In the genomic region with DNA sequence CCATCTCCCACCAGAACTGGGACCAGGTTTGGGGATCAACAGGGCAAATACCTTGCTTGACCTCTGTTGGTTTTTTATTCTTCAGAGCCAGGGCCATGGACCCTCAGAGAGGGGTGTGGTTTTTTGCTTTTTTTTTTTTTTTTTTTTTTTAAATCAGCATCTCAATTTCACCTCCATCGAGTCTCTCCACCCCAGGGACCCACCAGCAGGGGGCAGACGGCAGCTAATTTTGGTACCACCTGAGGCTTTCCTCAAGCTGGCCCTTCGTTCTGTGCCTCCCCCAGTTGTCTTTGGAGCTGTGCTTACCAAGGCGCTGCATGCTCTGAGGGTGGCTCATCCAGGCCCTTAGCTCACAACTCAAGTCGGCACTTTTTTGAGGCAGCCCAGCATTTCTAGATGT, we compare ENCODE assay signal across 9 mouse cellular contexts. TPM values are rescaled to one million over a fixed set of nuclear protein-coding genes. Genes with fewer than 3 reads are reported as not detected.
DNase-seq lines count a peak whose midpoint lies in the region; TF ChIP-seq lines count a peak whose summit lies in the region.
"Had no signal": no experiment of that assay in that cellular context is flagged by ENCODE, and none has a peak within 500 bp of the region (broad histone marks: within the 10 kb centered on the region; RNA-seq: fewer than 3 reads in every experiment).

No protein-coding gene starts in this region.

- peaks cover 70% of the 10 kb centered on the region for H3K36me3 ChIP-seq in heart, embryonic 10.5 days
- peaks cover 4% of the 10 kb centered on the region; the same call in 1 of the 2 replicates for H3K36me3 ChIP-seq in testis, adult 2 months (ENCODE audit: control insufficient read depth, insufficient read depth, low read length)

- 44% methylated on average over 5 of the region's 5 CpGs for WGBS in heart, embryonic 10.5 days
- WGBS in bone marrow, adult 2 months, result 45% methylated on average over 5 of the region's 5 CpGs

- no peak overlapping the region for H3K27ac ChIP-seq in heart, embryonic 10.5 days
- no peak overlapping the region for H3K27ac ChIP-seq in testis, adult 2 months (ENCODE audit: control insufficient read depth, insufficient read depth, low read depth, low read length)
- H3K27ac ChIP-seq in bone marrow, adult 2 months (ENCODE audit: control insufficient read depth, insufficient read depth, low read depth, low read length, poor library complexity), result no peak overlapping the region
- H3K27ac ChIP-seq: neural tube, embryonic 13.5 days had no signal

- no peaks in the 10 kb centered on the region for H3K27me3 ChIP-seq in heart, embryonic 10.5 days (ENCODE audit: insufficient read depth, poor library complexity, severe bottlenecking)
- no peaks in the 10 kb centered on the region for H3K27me3 ChIP-seq in testis, adult 2 months (ENCODE audit: control insufficient read depth, insufficient read depth, low read length)
- H3K27me3 ChIP-seq: neural tube, embryonic 13.5 days had no signal

- H3K4me1 ChIP-seq in heart, embryonic 10.5 days, result no peaks in the 10 kb centered on the region
- no peaks in the 10 kb centered on the region for H3K4me1 ChIP-seq in testis, adult 2 months (ENCODE audit: control insufficient read depth, insufficient read depth, low read length)
- no peaks in the 10 kb centered on the region for H3K4me1 ChIP-seq in bone marrow, adult 2 months (ENCODE audit: control insufficient read depth, insufficient read depth, low read length)

- 0 out of 2 replicates have a peak, but pooled peaks have one; percentile 21 for TF ChIP-seq CTCF in testis, adult 2 months (IDR thresholded peaks at IDR 0.05; ENCODE audit: control insufficient read depth, insufficient read depth, insufficient replicate concordance, low read depth, low read length)
- TF ChIP-seq CTCF in bone marrow, adult 2 months (IDR thresholded peaks at IDR 0.05; ENCODE audit: control insufficient read depth, insufficient read depth, low read length), result peak; percentile 46; the same call in 1 of the 2 replicates

- no peak overlapping the region for H3K4me3 ChIP-seq in heart, embryonic 10.5 days
- no peak overlapping the region for H3K4me3 ChIP-seq in testis, adult 2 months (ENCODE audit: control insufficient read depth, low read depth, low read length)
- no peak overlapping the region for H3K4me3 ChIP-seq in bone marrow, adult 2 months (replicated peaks; ENCODE audit: control insufficient read depth, low read depth, low read length)
- H3K4me3 ChIP-seq: neural tube, embryonic 13.5 days had no signal

- DNase-seq in heart, postnatal 4 days, result peak; percentile 75
- DNase-seq in heart, embryonic 10.5 days (ENCODE audit: low spot score), result no peak
- DNase-seq in testis, postnatal 14 days (ENCODE audit: low spot score), result no peak
- peak; percentile 52 to 79 for DNase-seq in layer of hippocampus, postnatal 25 days (ENCODE audit: extremely low spot score in 1 of 2, low spot score in 1 of 2)
- DNase-seq in right cerebral cortex, postnatal 14 days, result peak; percentile 79
- no peak for DNase-seq in urinary bladder, postnatal 10 days (ENCODE audit: low spot score)

- H3K9me3 ChIP-seq in heart, embryonic 10.5 days, result no peaks in the 10 kb centered on the region
- H3K9me3 ChIP-seq: neural tube, embryonic 13.5 days had no signal

- no peak for TF ChIP-seq POLR2A in testis, adult 2 months (IDR thresholded peaks at IDR 0.05; ENCODE audit: control insufficient read depth, low read depth, low read length)
- no peak for TF ChIP-seq POLR2A in bone marrow, adult 2 months (IDR thresholded peaks at IDR 0.05; ENCODE audit: borderline replicate concordance, control insufficient read depth, low read depth, low read length)

RNA-seq across cellular contexts. Expression of a gene that starts 11.7 kb away (rescaled TPM):
- 1 to 10 TPM; 6.9 to 7.7 TPM for total RNA-seq in heart, postnatal 4 days (2021)
- polyA plus RNA-seq in heart, embryonic 10.5 days (2016; fragmentation: Nextera tagmentation; extraction: Ambion mirVana), result 10.8 and 12.1 TPM in 2 replicates
- 12.7 and 13.5 TPM in 2 replicates for polyA plus RNA-seq in testis, adult 2 months (2012; rRNA removed)
- 3.6 and 6.8 TPM in 2 replicates for polyA plus RNA-seq in bone marrow, adult 2 months (2011; ENCODE audit: insufficient read depth, insufficient read length, low replicate concordance, missing spikeins)
- total RNA-seq in layer of hippocampus, postnatal 25 days (2021), result 10 to 100 TPM; 17.9 to 19.7 TPM

RNA-seq across cellular contexts. Expression of a gene that starts 12.1 kb away (rescaled TPM):
- 10 to 100 TPM; 95.2 to 99.9 TPM for total RNA-seq in heart, postnatal 4 days (2021)
- polyA plus RNA-seq in heart, embryonic 10.5 days (2016; fragmentation: Nextera tagmentation; extraction: Ambion mirVana), result 132 and 142 TPM in 2 replicates
- 135 and 140 TPM in 2 replicates for polyA plus RNA-seq in testis, adult 2 months (2012; rRNA removed)
- 56.3 and 58.6 TPM in 2 replicates for polyA plus RNA-seq in bone marrow, adult 2 months (2011; ENCODE audit: insufficient read depth, insufficient read length, low replicate concordance, missing spikeins)
- 10 to 100 TPM; 72.4 to 84.8 TPM for total RNA-seq in layer of hippocampus, postnatal 25 days (2021)

RNA-seq across cellular contexts. Expression of a gene that starts 17.7 kb away (rescaled TPM):
- 1 to 10 TPM; 5.5 to 7.2 TPM for total RNA-seq in heart, postnatal 4 days (2021)
- 12.2 and 13.1 TPM in 2 replicates for polyA plus RNA-seq in heart, embryonic 10.5 days (2016; fragmentation: Nextera tagmentation; extraction: Ambion mirVana)
- 49.3 and 59.7 TPM in 2 replicates for polyA plus RNA-seq in testis, adult 2 months (2012; rRNA removed)
- polyA plus RNA-seq in bone marrow, adult 2 months (2011; ENCODE audit: insufficient read depth, insufficient read length, low replicate concordance, missing spikeins), result 3.9 and 4.8 TPM in 2 replicates
- total RNA-seq in layer of hippocampus, postnatal 25 days (2021), result 10 to 100 TPM; 13.2 to 14.2 TPM

RNA-seq across cellular contexts. Expression of a gene that starts 19.2 kb away (rescaled TPM):
- total RNA-seq in heart, postnatal 4 days (2021), result under 1 TPM; 0.33 to 0.56 TPM
- 1.7 and 2.1 TPM in 2 replicates for polyA plus RNA-seq in heart, embryonic 10.5 days (2016; fragmentation: Nextera tagmentation; extraction: Ambion mirVana)
- polyA plus RNA-seq in testis, adult 2 months (2012; rRNA removed), result 13.2 and 16.4 TPM in 2 replicates
- polyA plus RNA-seq in bone marrow, adult 2 months (2011; ENCODE audit: insufficient read depth, insufficient read length, low replicate concordance, missing spikeins), result not detected in 2 replicates
- under 1 TPM; 0.42 to 0.49 TPM for total RNA-seq in layer of hippocampus, postnatal 25 days (2021)

RNA-seq across cellular contexts. Expression of a gene that starts 28.5 kb away (rescaled TPM):
- 1 to 10 TPM; 1.3 TPM for total RNA-seq in heart, postnatal 4 days (2021)
- 9.7 and 12.8 TPM in 2 replicates for polyA plus RNA-seq in heart, embryonic 10.5 days (2016; fragmentation: Nextera tagmentation; extraction: Ambion mirVana)
- 20.9 and 24.3 TPM in 2 replicates for polyA plus RNA-seq in testis, adult 2 months (2012; rRNA removed)
- polyA plus RNA-seq in bone marrow, adult 2 months (2011; ENCODE audit: insufficient read depth, insufficient read length, low replicate concordance, missing spikeins), result 0.62 and 0.79 TPM in 2 replicates
- under 1 TPM; 0.37 to 0.77 TPM for total RNA-seq in layer of hippocampus, postnatal 25 days (2021)

Comparison
In these comparisons a context has a peak if more than half of its experiments do, and no peak if none do; other contexts are left out.
1. DNase-seq: peak in heart, postnatal 4 days (single experiment), layer of hippocampus, postnatal 25 days (2 of 2) and right cerebral cortex, postnatal 14 days (single experiment); none in heart, embryonic 10.5 days (single experiment), testis, postnatal 14 days (single experiment) and urinary bladder, postnatal 10 days (single experiment).